Mouse (Mus musculus) CD4-positive, CD25-positive, alpha-beta regulatory T cell (primary cell): Measurements from ENCODE around the gene Sptbn4. TPM values are rescaled to one million over a fixed set of nuclear protein-coding genes. Genes with fewer than 3 reads are reported as not detected.

Experiments used
- polyA plus RNA-seq: library from polyadenylated mRNA; unstranded; fragments of 100-300 nt; shearing (Covaris generic); gene quantifications from one replicate; pipeline ENCODE4 v1.2.1, GENCODE M21; 2017

The Sptbn4 gene
- 0.60 TPM for polyA plus RNA-seq

GRCm38 (mm10) chr7:27447419-27448286 is at the start of gene Sptbn4, which contains the start of gene Blvrb:
Gene Sptbn4 (minus strand): TSS chr7:27447686.
Gene Blvrb (plus strand): TSS chr7:27447978.

GRCm38 (mm10) chr7:27486770-27487697 is 39.5 kb upstream of the Sptbn4 start, which contains the start of gene Sertad1:
Gene Sertad1 (plus strand): TSS chr7:27486910.

GRCm38 (mm10) chr7:27473156-27473834 is 25.8 kb upstream of the Sptbn4 start, which contains the start of gene Sertad3:
Gene Sertad3 (plus strand): TSS chr7:27473768.

GRCm38 (mm10) chr7:27356861-27357594 is 90.5 kb downstream of the Sptbn4 start, which contains the start of gene Gm20479:
Gene Gm20479 (minus strand): TSS chr7:27357419.

GRCm38 (mm10) chr7:27355745-27356240 is 91.7 kb downstream of the Sptbn4 start, which contains the start of gene Shkbp1:
Gene Shkbp1 (minus strand): TSS chr7:27356019.

GRCm38 (mm10) chr7:27337175-27337853 is 110.2 kb downstream of the Sptbn4 start, which contains the start of gene Ltbp4:
Gene Ltbp4 (minus strand): TSS chr7:27337692.

Other genes with a start within 250 kb of the Sptbn4 start
- gene Itpkc, start 219.0 kb downstream of the Sptbn4 start, polyA plus RNA-seq: 13.9 TPM
- gene Coq8b, start 214.7 kb downstream of the Sptbn4 start, polyA plus RNA-seq: 22.8 TPM
- gene Numbl, start 189.3 kb downstream of the Sptbn4 start, polyA plus RNA-seq: 1.8 TPM
- 1.1 TPM for gene Ltbp4, start 110.0 kb downstream of the Sptbn4 start, polyA plus RNA-seq
- 78.9 TPM for gene Shkbp1, start 91.7 kb downstream of the Sptbn4 start, polyA plus RNA-seq
- gene Gm20479, start 90.3 kb downstream of the Sptbn4 start, polyA plus RNA-seq: not detected
- gene Blvrb, start 292 bp upstream of the Sptbn4 start, polyA plus RNA-seq: 14.3 TPM
- 49.7 TPM for gene Sertad3, start 26.1 kb upstream of the Sptbn4 start, polyA plus RNA-seq
- gene Sertad1, start 39.2 kb upstream of the Sptbn4 start, polyA plus RNA-seq: 60.6 TPM
- 0.44 TPM for gene Prx, start 51.6 kb upstream of the Sptbn4 start, polyA plus RNA-seq
- gene Hipk4, start 75.6 kb upstream of the Sptbn4 start, polyA plus RNA-seq: 0.06 TPM
- gene Pld3, start 105.5 kb upstream of the Sptbn4 start, polyA plus RNA-seq: 148 TPM
- 26.7 TPM for gene 2310022A10Rik, start 105.5 kb upstream of the Sptbn4 start, polyA plus RNA-seq
- gene Akt2, start 143.9 kb upstream of the Sptbn4 start, polyA plus RNA-seq: 84.5 TPM
- gene Ttc9b, start 206.2 kb upstream of the Sptbn4 start, polyA plus RNA-seq: not detected
- 18.4 TPM for gene Map3k10, start 226.9 kb upstream of the Sptbn4 start, polyA plus RNA-seq
- 4.3 TPM for gene Zfp607b, start 241.7 kb upstream of the Sptbn4 start, polyA plus RNA-seq